Mouse (Mus musculus) midbrain, embryonic 16.5 days (tissue): ENCODE measurements around the gene 1110008P14Rik. TPM values are rescaled to one million over a fixed set of nuclear protein-coding genes. Genes with fewer than 3 reads are reported as not detected.

Source experiments
- ATAC-seq: fragments of 200-750 bp; cut with Nextera tagmentation; 2 replicates; pipeline ENCODE4 v1.8.0; 2017; ENCODE audit warnings: moderate TSS enrichment
- H3K27ac ChIP-seq: fragments of 300-500 bp; sonication (generic); 2 replicates; pipeline ENCODE4 v1.5.1; 2014; ENCODE audit warnings: mild to moderate bottlenecking, low read length, mixed read lengths
- H3K27me3 ChIP-seq: fragments of 300-500 bp; sonication (generic); 2 replicates; pipeline ENCODE4 v1.6.1; 2014; ENCODE audit warnings: low read depth, low read length, mixed read lengths; ENCODE audit not compliant: control insufficient read depth, insufficient read depth
- H3K36me3 ChIP-seq: fragments of 300-500 bp; sonication (generic); 2 replicates; pipeline ENCODE4 v1.6.1; 2014; ENCODE audit warnings: mild to moderate bottlenecking, low read length, moderate library complexity, mixed read lengths; ENCODE audit not compliant: control insufficient read depth, insufficient read depth
- H3K4me1 ChIP-seq: fragments of 300-500 bp; sonication (generic); 2 replicates; pipeline ENCODE4 v1.6.1; 2014; ENCODE audit warnings: mild to moderate bottlenecking, low read length, mixed read lengths; ENCODE audit not compliant: control insufficient read depth, insufficient read depth
- H3K4me2 ChIP-seq: fragments of 300-500 bp; sonication (generic); 2 replicates; pipeline ENCODE4 v1.6.1; 2014; ENCODE audit warnings: mild to moderate bottlenecking, low read length, mixed read lengths
- H3K4me3 ChIP-seq: fragments of 300-500 bp; sonication (generic); 2 replicates; pipeline ENCODE4 v1.5.1; 2014; ENCODE audit warnings: low read depth, mild to moderate bottlenecking, low read length, moderate library complexity, mixed read lengths
- H3K9ac ChIP-seq: fragments of 300-500 bp; sonication (generic); 2 replicates; pipeline ENCODE4 v1.6.1; 2014; ENCODE audit warnings: low read depth, low read length, mixed read lengths
- H3K9me3 ChIP-seq: fragments of 300-500 bp; sonication (generic); replicated peaks from 2 replicates; pipeline ENCODE4 v1.6.1; 2014; ENCODE audit warnings: mild to moderate bottlenecking, low read length, mixed read lengths; ENCODE audit not compliant: control insufficient read depth, poor library complexity, severe bottlenecking
- WGBS: fragments of 180-500 bp; shearing (Covaris S2); extraction: QIAGEN DNeasy Blood & Tissue Kit; methylation state at CpG from one replicate; pipeline ENCODE4 v1.1.7; 2014; 5-methylcytosine and 5-hydroxymethylcytosine counted together
- polyA plus RNA-seq: library from polyadenylated mRNA; unstranded; fragments of >200 nt; fragmentation: Nextera tagmentation; extraction: Ambion mirVana; gene quantifications from 2 replicates; pipeline ENCODE4 v1.2.1, GENCODE M21; 2015

1110008P14Rik gene
- polyA plus RNA-seq, 1 experiment from 2014 or later, result 132 TPM

DNA sequence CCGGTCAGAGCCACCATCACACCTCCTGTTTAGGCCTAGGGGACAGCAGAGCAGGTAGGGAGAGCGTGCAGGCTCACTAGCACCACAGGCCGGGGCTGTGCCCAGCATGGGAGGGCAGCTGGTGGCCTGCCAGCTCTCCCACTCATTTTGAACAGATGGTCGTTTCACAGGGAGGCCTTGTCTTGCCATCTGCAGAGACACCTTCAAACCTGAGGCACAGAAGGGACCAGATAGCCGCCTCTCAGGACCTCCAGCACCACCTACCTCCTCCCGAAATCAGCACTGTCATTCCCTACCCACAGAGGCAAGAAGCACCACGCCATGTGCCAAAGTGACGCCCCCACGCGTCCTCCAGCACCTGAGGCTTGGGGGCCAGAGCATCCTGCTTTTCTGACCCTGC is 37.7 kb downstream of the 1110008P14Rik start:
- H3K4me3 ChIP-seq, result no peak overlapping the region
- 81% methylated on average over 10 of the region's 10 CpGs for WGBS
- H3K9me3 ChIP-seq, result no peaks in the 10 kb centered on the region
- no peak overlapping the region for H3K4me2 ChIP-seq
- H3K4me1 ChIP-seq, result peaks cover 8% of the 10 kb centered on the region
- H3K27me3 ChIP-seq, result no peaks in the 10 kb centered on the region
- no peak for ATAC-seq
- no peak overlapping the region for H3K27ac ChIP-seq
- no peak overlapping the region for H3K9ac ChIP-seq
- H3K36me3 ChIP-seq, result peaks cover 7% of the 10 kb centered on the region; the same call in 1 of the 2 replicates

GRCm38 (mm10) chr2:32343351-32343671 is 38.4 kb downstream of the 1110008P14Rik start:
- no peaks in the 10 kb centered on the region for H3K9me3 ChIP-seq
- H3K9ac ChIP-seq, result no peak overlapping the region
- peaks cover 8% of the 10 kb centered on the region for H3K4me1 ChIP-seq
- no peak overlapping the region for H3K4me2 ChIP-seq
- H3K4me3 ChIP-seq, result no peak overlapping the region
- H3K36me3 ChIP-seq, result peaks cover 7% of the 10 kb centered on the region; the same call in 1 of the 2 replicates
- peak overlapping the region; percentile 33; the same call in 1 of the 2 replicates for H3K27ac ChIP-seq
- ATAC-seq, result no peak
- H3K27me3 ChIP-seq, result no peaks in the 10 kb centered on the region
- 98% methylated on average over 2 of the region's 2 CpGs for WGBS

- H3K4me2 ChIP-seq, result 0 out of 2 replicates have a peak overlapping the region, but pooled peaks have one; percentile 6
- ATAC-seq, result peak; percentile 39; the same call in 1 of the 2 replicates
- H3K27ac ChIP-seq, result peak overlapping the region; percentile 46; the same call in 1 of the 2 replicates
- H3K9me3 ChIP-seq, result no peaks in the 10 kb centered on the region
- H3K4me3 ChIP-seq, result no peak overlapping the region
- peaks cover 11% of the 10 kb centered on the region; the same call in 1 of the 2 replicates for H3K36me3 ChIP-seq
- no peaks in the 10 kb centered on the region for H3K27me3 ChIP-seq
- 66% methylated on average over 6 of the region's 6 CpGs for WGBS
- 0 out of 2 replicates have a peak overlapping the region, but pooled peaks have one; percentile 4 for H3K9ac ChIP-seq
- H3K4me1 ChIP-seq, result peaks cover 8% of the 10 kb centered on the region
These were observed 39.0 kb downstream of the 1110008P14Rik start for GRCm38 (mm10) chr2:32342539-32343350.

DNA sequence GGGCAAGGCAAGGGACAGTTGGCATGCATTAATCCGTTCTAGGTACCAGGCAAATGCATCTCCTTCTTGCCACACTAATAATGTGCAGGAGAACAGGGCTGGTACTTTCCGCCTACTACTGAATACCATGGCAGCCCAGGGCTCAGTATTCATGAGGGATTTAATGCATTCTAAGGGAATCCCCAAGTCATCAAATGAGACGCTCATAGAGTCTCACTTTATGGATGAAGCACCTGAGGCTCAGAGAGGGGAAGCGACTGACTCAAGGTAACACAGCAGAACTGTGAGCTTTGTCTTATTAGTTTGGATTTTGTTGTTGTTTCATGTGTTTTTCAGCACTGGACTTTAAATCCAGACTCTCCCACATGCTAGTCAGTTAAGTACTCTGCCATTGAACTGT is 39.7 kb downstream of the 1110008P14Rik start:
- H3K4me3 ChIP-seq, result no peak overlapping the region
- ATAC-seq, result no peak
- H3K27me3 ChIP-seq, result no peaks in the 10 kb centered on the region
- H3K9me3 ChIP-seq, result no peaks in the 10 kb centered on the region
- 81% methylated on average over 4 of the region's 4 CpGs for WGBS
- no peak overlapping the region for H3K27ac ChIP-seq
- H3K36me3 ChIP-seq, result peaks cover 15% of the 10 kb centered on the region; the same call in 1 of the 2 replicates
- H3K4me2 ChIP-seq, result no peak overlapping the region
- peaks cover 8% of the 10 kb centered on the region for H3K4me1 ChIP-seq
- no peak overlapping the region for H3K9ac ChIP-seq

GRCm38 (mm10) chr2:32341634-32341939 is 40.2 kb downstream of the 1110008P14Rik start:
- Histone ChIP-seq H3K27me3 (no peaks in the 10 kb centered on the region), H3K27ac (no peak overlapping the region), H3K4me2 (no peak overlapping the region), H3K9me3 (no peaks in the 10 kb centered on the region), H3K36me3 (peaks cover 17% of the 10 kb centered on the region), H3K4me1 (peaks cover 8% of the 10 kb centered on the region), H3K9ac (no peak overlapping the region), H3K4me3 (no peak overlapping the region)
- no peak for ATAC-seq
- 93% methylated on average over 4 of the region's 4 CpGs for WGBS

- Histone ChIP-seq H3K27ac (no peak overlapping the region), H3K9me3 (no peaks in the 10 kb centered on the region), H3K4me3 (no peak overlapping the region), H3K4me1 (peaks cover 8% of the 10 kb centered on the region), H3K36me3 (peaks cover 18% of the 10 kb centered on the region), H3K4me2 (no peak overlapping the region), H3K27me3 (no peaks in the 10 kb centered on the region), H3K9ac (no peak overlapping the region)
- no peak for ATAC-seq
- WGBS, result 86% methylated on average over 13 of the region's 13 CpGs
These were observed 40.7 kb downstream of the 1110008P14Rik start for GRCm38 (mm10) chr2:32340836-32341633.

GRCm38 (mm10) chr2:32339912-32340642 is 41.7 kb downstream of the 1110008P14Rik start:
- Histone ChIP-seq H3K4me1 (peaks cover 8% of the 10 kb centered on the region), H3K27ac (no peak overlapping the region), H3K27me3 (no peaks in the 10 kb centered on the region), H3K4me3 (no peak overlapping the region), H3K9me3 (no peaks in the 10 kb centered on the region), H3K36me3 (peaks cover 22% of the 10 kb centered on the region), H3K4me2 (no peak overlapping the region), H3K9ac (no peak overlapping the region)
- WGBS, result 44% methylated on average over 26 of the region's 26 CpGs
- no peak for ATAC-seq

- Histone ChIP-seq H3K4me3 (no peak overlapping the region), H3K4me1 (no peaks in the 10 kb centered on the region), H3K27ac (no peak overlapping the region), H3K27me3 (no peaks in the 10 kb centered on the region), H3K4me2 (no peak overlapping the region), H3K9me3 (no peaks in the 10 kb centered on the region), H3K36me3 (peaks cover 44% of the 10 kb centered on the region), H3K9ac (no peak overlapping the region)
- ATAC-seq, result no peak
- 55% methylated on average over 15 of the region's 15 CpGs for WGBS
These were observed 45.9 kb downstream of the 1110008P14Rik start for GRCm38 (mm10) chr2:32335888-32336287.
